ENCODE assay signal across 8 mouse cellular contexts in the genomic region with DNA sequence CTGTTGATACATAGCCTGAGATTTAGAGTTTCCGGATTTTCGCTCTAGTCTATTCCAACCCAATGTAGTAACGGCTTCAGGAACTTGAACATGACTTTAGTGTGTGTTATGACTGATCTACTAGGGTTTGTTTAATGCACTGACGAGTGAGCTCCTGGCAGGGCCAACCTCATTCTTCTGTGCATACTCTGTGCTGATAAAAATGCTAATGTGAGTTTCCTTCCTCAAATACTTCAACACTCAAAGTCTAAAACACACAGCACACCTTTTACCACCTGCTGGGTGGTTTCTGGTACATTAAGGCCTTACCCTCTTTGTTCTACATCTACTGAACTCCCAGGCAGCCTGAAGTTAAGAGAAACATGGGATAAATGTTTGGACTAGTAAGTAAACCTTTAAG.
"Had no signal": no experiment of that assay in that cellular context is flagged by ENCODE, and none has a peak within 500 bp of the region (broad histone marks: within the 10 kb centered on the region; RNA-seq: fewer than 3 reads in every experiment).

No protein-coding gene starts in this region.

- H3K27ac ChIP-seq: limb, embryonic 15.5 days; liver, embryonic 12.5 days; midbrain, embryonic 13.5 days had no signal

- DNase-seq: kidney, adult 8-10 months; kidney, postnatal 25 days; right cerebral cortex, postnatal 25 days; thymus, postnatal 36 days had no signal

- H3K9ac ChIP-seq: limb, embryonic 15.5 days; liver, embryonic 12.5 days; midbrain, embryonic 13.5 days had no signal

- H3K36me3 ChIP-seq: limb, embryonic 15.5 days; liver, embryonic 12.5 days; midbrain, embryonic 13.5 days had no signal

- H3K27me3 ChIP-seq: limb, embryonic 15.5 days; liver, embryonic 12.5 days; midbrain, embryonic 13.5 days had no signal

- H3K4me3 ChIP-seq: limb, embryonic 15.5 days; liver, embryonic 12.5 days; midbrain, embryonic 13.5 days had no signal

- H3K4me2 ChIP-seq: limb, embryonic 15.5 days; liver, embryonic 12.5 days; midbrain, embryonic 13.5 days had no signal

- ATAC-seq: intestine, postnatal 0 days; liver, embryonic 12.5 days; midbrain, embryonic 13.5 days had no signal

- H3K9me3 ChIP-seq: limb, embryonic 15.5 days; liver, embryonic 12.5 days; midbrain, embryonic 13.5 days had no signal
